Mouse (Mus musculus) CH12.LX (cell line): ENCODE measurements around the gene Gm20388. TPM values are rescaled to one million over a fixed set of nuclear protein-coding genes. Genes with fewer than 3 reads are reported as not detected.

Source experiments
- DNase-seq: peaks from one replicate; pipeline ENCODE4 v3.0.0-alpha.2; 2013; ENCODE audit errors: extremely low read depth
- H3K27ac ChIP-seq: 2 replicates; pipeline ENCODE4 v1.5.1; 2012; ENCODE audit warnings: low read depth, mild to moderate bottlenecking, control low read depth, moderate library complexity; ENCODE audit not compliant: insufficient read depth
- H3K27me3 ChIP-seq: replicated peaks from 2 replicates; pipeline ENCODE3; 2012; ENCODE audit warnings: inconsistent platforms
- H3K36me3 ChIP-seq, 2 experiments: replicated peaks in 1 of 2; 2 replicates each; pipeline versions ENCODE3 to v1.6.1; 2012; ENCODE audit warnings: inconsistent platforms in 1 of 2, low read length in 1 of 2, mild to moderate bottlenecking in 1 of 2, mixed read lengths in 1 of 2, moderate library complexity in 1 of 2; ENCODE audit not compliant: control insufficient read depth in 1 of 2, insufficient read depth in 1 of 2
- H3K4me1 ChIP-seq, 2 experiments: 2 replicates each; pipeline ENCODE4 v1.6.1; 2012; ENCODE audit warnings: inconsistent platforms in 1 of 2, moderate library complexity in 1 of 2; ENCODE audit not compliant: insufficient read depth in 2 of 2, control insufficient read depth in 1 of 2
- H3K4me2 ChIP-seq: 2 replicates; pipeline ENCODE4 v1.6.1; 2012; ENCODE audit warnings: low read depth, mild to moderate bottlenecking, control low read depth; ENCODE audit not compliant: poor library complexity, insufficient read depth, severe bottlenecking
- H3K4me3 ChIP-seq, 3 experiments: fragments of 150-350 bp in 1 of 3; sonication (generic) in 1 of 3; replicated peaks in 1 of 3; 2 replicates each; pipeline versions ENCODE3 to v1.5.1; 2011 to 2012; ENCODE audit warnings: low read depth in 2 of 3, low read length in 2 of 3, mild to moderate bottlenecking in 2 of 3, moderate library complexity in 2 of 3, control low read depth in 1 of 3, improper control_type of control experiment in 1 of 3, inconsistent platforms in 1 of 3, mixed read lengths in 1 of 3; ENCODE audit not compliant: poor library complexity in 1 of 3
- H3K79me2 ChIP-seq: replicated peaks from 2 replicates; pipeline ENCODE4 v1.6.1; 2012; ENCODE audit warnings: mild to moderate bottlenecking, moderate library complexity; ENCODE audit not compliant: control insufficient read depth, poor library complexity, insufficient read depth, severe bottlenecking; ENCODE audit errors: extremely low read depth
- H3K9ac ChIP-seq: 2 replicates; pipeline ENCODE4 v1.6.1; 2012; ENCODE audit warnings: low read depth, mild to moderate bottlenecking, control low read depth, moderate library complexity; ENCODE audit not compliant: insufficient read depth
- H3K9me3 ChIP-seq: replicated peaks from 2 replicates; pipeline ENCODE3; 2012; ENCODE audit warnings: low read length, inconsistent platforms, mixed read lengths
- BHLHE40 ChIP-seq: IDR thresholded peaks from 2 replicates; pipeline ENCODE4 v1.6.1; 2011; ENCODE audit warnings: mild to moderate bottlenecking, low read depth, low read length, improper control_type of control experiment
- CTCF ChIP-seq, 2 experiments: IDR thresholded peaks in 1 of 2; conservative IDR thresholded peaks in 1 of 2; 2 replicates each; pipeline ENCODE4 v1.5.1; 2011 to 2012; ENCODE audit warnings: low read depth in 2 of 2, low read length in 2 of 2, improper control_type of control experiment in 1 of 2, inconsistent platforms in 1 of 2, mild to moderate bottlenecking in 1 of 2, moderate library complexity in 1 of 2
- E2F4 ChIP-seq: IDR thresholded peaks from 2 replicates; pipeline ENCODE4 v1.6.1; 2011; ENCODE audit warnings: low read depth, low read length, improper control_type of control experiment; ENCODE audit not compliant: insufficient replicate concordance
- ELF1 ChIP-seq: IDR thresholded peaks from 2 replicates; pipeline ENCODE4 v1.6.1; 2014; ENCODE audit warnings: low read depth, mild to moderate bottlenecking, inconsistent platforms, low read length, improper control_type of control experiment
- HCFC1 ChIP-seq: IDR thresholded peaks from 2 replicates; pipeline ENCODE4 v1.6.1; 2012; ENCODE audit warnings: low read depth, mild to moderate bottlenecking, inconsistent platforms, low read length, improper control_type of control experiment
- JUN ChIP-seq: IDR thresholded peaks from 2 replicates; pipeline ENCODE4 v1.6.1; 2011; ENCODE audit warnings: low read depth, mild to moderate bottlenecking, low read length, improper control_type of control experiment, moderate library complexity; ENCODE audit not compliant: insufficient read depth
- KAT2A ChIP-seq: IDR thresholded peaks from 2 replicates; pipeline ENCODE4 v1.6.1; 2012; ENCODE audit warnings: low read length, improper control_type of control experiment, inconsistent platforms; ENCODE audit not compliant: insufficient replicate concordance
- MAX ChIP-seq: IDR thresholded peaks from 2 replicates; pipeline ENCODE4 v1.6.1; 2011; ENCODE audit warnings: low read length, improper control_type of control experiment
- MYC ChIP-seq: IDR thresholded peaks from 2 replicates; pipeline ENCODE4 v1.6.1; 2011; ENCODE audit warnings: low read depth, mild to moderate bottlenecking, improper control_type of control experiment, low read length
- POLR2A ChIP-seq: IDR thresholded peaks from 2 replicates; pipeline ENCODE4 v1.6.1; 2011; ENCODE audit warnings: low read depth, mild to moderate bottlenecking, improper control_type of control experiment, low read length
- RAD21 ChIP-seq: IDR thresholded peaks from 2 replicates; pipeline ENCODE4 v1.6.1; 2011; ENCODE audit warnings: low read depth, mild to moderate bottlenecking, low read length, improper control_type of control experiment, moderate library complexity
- RCOR1 ChIP-seq: conservative IDR thresholded peaks from 2 replicates; pipeline ENCODE4 v1.6.1; 2012; ENCODE audit warnings: low read depth, mild to moderate bottlenecking, inconsistent platforms, low read length, improper control_type of control experiment
- SIN3A ChIP-seq: IDR thresholded peaks from 2 replicates; pipeline ENCODE4 v1.6.1; 2012; ENCODE audit warnings: low read length, improper control_type of control experiment, inconsistent platforms
- TBP ChIP-seq: conservative IDR thresholded peaks from 2 replicates; pipeline ENCODE4 v1.6.1; 2011; ENCODE audit warnings: low read depth, low read length, improper control_type of control experiment
- ZKSCAN1 ChIP-seq: IDR thresholded peaks from 2 replicates; pipeline ENCODE4 v1.6.1; 2012; ENCODE audit warnings: low read depth, inconsistent platforms, low read length, improper control_type of control experiment, borderline replicate concordance
- ZNF384 ChIP-seq: IDR thresholded peaks from 2 replicates; pipeline ENCODE4 v1.6.1; 2012; ENCODE audit warnings: low read depth, low read length, improper control_type of control experiment, inconsistent platforms
- dilution Hi-C: fragments of 300-500 bp; cut with MboI; formaldehyde crosslinking; loops from 2 replicates; pipeline ENCODE4 v1.14.3; 2020; ENCODE audit warnings: low sequenced_read_pairs; ENCODE audit not compliant: extremely low pct_unique_long_range_greater_than_20kb, extremely low pct_ligation_motif_present
- in situ Hi-C: fragments of 300-500 bp; cut with MboI; formaldehyde crosslinking; loops from 3 replicates; pipeline ENCODE4 v1.14.3; 2019; ENCODE audit warnings: low sequenced_read_pairs, low pct_ligation_motif_present, low pct_unique_long_range_greater_than_20kb, mixed read lengths
- polyA plus RNA-seq: library from polyadenylated mRNA; unstranded; fragments of >175 nt; gene quantifications from 2 replicates; pipeline ENCODE4 v1.2.1, GENCODE M21; 2012; ENCODE audit warnings: low read depth; ENCODE audit not compliant: insufficient read length
- total RNA-seq, 2 experiments: library from RNA; depleted of rRNA; stranded (reverse); fragments of 300-350 nt in 1 of 2; fragments of >200 nt in 1 of 2; gene quantifications; 2 replicates each; pipeline ENCODE4 v1.2.3; 2012 to 2014

The Gm20388 gene
- total and polyA plus RNA-seq, 3 experiments: 14.8 to 26.3 (median 22.2) TPM

- Histone ChIP-seq H3K4me2 (no peak overlapping the region), H3K4me1 (peaks cover 4 to 17% of the 10 kb centered on the region in 2 experiments; a peak in 2 of 4 replicates), H3K27me3 (peaks cover 12% of the 10 kb centered on the region), H3K79me2 (no peaks in the 10 kb centered on the region), H3K9me3 (no peaks in the 10 kb centered on the region), H3K27ac (no peak overlapping the region), H3K36me3 (no peaks in the 10 kb centered on the region), H3K9ac (no peak overlapping the region), H3K4me3 (no peak overlapping the region)
- in situ Hi-C loops: no loop called here
- dilution Hi-C loops: no loop called here
- no peak for TF ChIP-seq ELF1
- TF ChIP-seq ZNF384: no peak
- no peak for DNase-seq
Measured at GRCm38 (mm10) chr8:122871663-122872062, 2961.0 kb downstream of the Gm20388 start.

- Histone ChIP-seq H3K27ac (no peak overlapping the region), H3K36me3 (peaks cover 0 to 2% of the 10 kb centered on the region in 2 experiments), H3K27me3 (peaks cover 4% of the 10 kb centered on the region), H3K4me1 (peaks cover 4 to 17% of the 10 kb centered on the region in 2 experiments; a peak in 2 of 4 replicates), H3K9me3 (no peaks in the 10 kb centered on the region), H3K9ac (no peak overlapping the region), H3K4me2 (no peak overlapping the region), H3K4me3 (no peak overlapping the region), H3K79me2 (no peaks in the 10 kb centered on the region)
- in situ Hi-C loops (no loop called here), dilution Hi-C loops (no loop called here)
- no peak for TF ChIP-seq SIN3A
- no peak for TF ChIP-seq E2F4
- TF ChIP-seq ZKSCAN1: no peak
- TF ChIP-seq MYC: no peak
- TF ChIP-seq POLR2A: no peak
- TF ChIP-seq KAT2A: no peak
- no peak for TF ChIP-seq RAD21
- TF ChIP-seq MAX: no peak
- no peak for TF ChIP-seq TBP
- no peak for TF ChIP-seq ZNF384
- no peak for TF ChIP-seq CTCF (conservative IDR thresholded peaks at IDR 0.05 in 1 of 2, IDR thresholded peaks at IDR 0.05 in 1 of 2; ENCODE audit: low read depth in 2 of 2, low read length in 2 of 2)
- TF ChIP-seq HCFC1: no peak
- no peak for TF ChIP-seq BHLHE40
- no peak for TF ChIP-seq RCOR1
- TF ChIP-seq JUN: no peak
- DNase-seq: no peak
Measured at GRCm38 (mm10) chr8:122873171-122873570, 2962.5 kb downstream of the Gm20388 start.
